Mouse (Mus musculus): ENCODE data around the gene Mgat4a. TPM values are rescaled to one million over a fixed set of nuclear protein-coding genes. Genes with fewer than 3 reads are reported as not detected.

Mgat4a gene
- polyA plus RNA-seq, 1 experiment from 2014 or later = 8.9 TPM

GRCm38 (mm10) chr1:37480731-37481130, 60.1 kb downstream of the Mgat4a start:
- H3K27ac ChIP-seq (replicated peaks; ENCODE audit: low read depth, low read length) = no peak overlapping the region
- no peaks in the 10 kb centered on the region for H3K27me3 ChIP-seq (replicated peaks; ENCODE audit: control insufficient read depth, insufficient read depth, low read length)
- DNase-seq (ENCODE audit: low spot score) (no peak), ATAC-seq (ENCODE audit: low read depth) (no peak)
- no peak overlapping the region for H3K4me2 ChIP-seq (ENCODE audit: low read depth, low read length)
- H3K9ac ChIP-seq (ENCODE audit: low read depth, low read length) = no peak overlapping the region
- H3K36me3 ChIP-seq (ENCODE audit: control insufficient read depth, insufficient read depth, low read length) = no peaks in the 10 kb centered on the region
- 85% methylated on average over 6 of the region's 6 CpGs for WGBS
- no peaks in the 10 kb centered on the region for H3K9me3 ChIP-seq (ENCODE audit: control insufficient read depth, low read length)
- no peak overlapping the region for H3K4me3 ChIP-seq (ENCODE audit: low read depth, low read length)
- no peaks in the 10 kb centered on the region for H3K4me1 ChIP-seq (ENCODE audit: control insufficient read depth, insufficient read depth, low read length)

- H3K4me2 ChIP-seq (ENCODE audit: low read depth, low read length) = no peak overlapping the region
- ATAC-seq (ENCODE audit: low read depth) = no peak
- WGBS = 75% methylated on average over 8 of the region's 8 CpGs
Measured at GRCm38 (mm10) chr1:37479759-37480158, 61.1 kb downstream of the Mgat4a start.

GRCm38 (mm10) chr1:37479074-37479473, 61.7 kb downstream of the Mgat4a start:
- no peaks in the 10 kb centered on the region for H3K4me1 ChIP-seq (ENCODE audit: control insufficient read depth, insufficient read depth, low read length)
- ATAC-seq (ENCODE audit: low read depth) = no peak
- no peaks in the 10 kb centered on the region for H3K9me3 ChIP-seq (ENCODE audit: control insufficient read depth, low read length)
- 78% methylated on average over 9 of the region's 9 CpGs for WGBS
- no peaks in the 10 kb centered on the region for H3K27me3 ChIP-seq (replicated peaks; ENCODE audit: control insufficient read depth, insufficient read depth, low read length)
- no peak overlapping the region for H3K27ac ChIP-seq (replicated peaks; ENCODE audit: low read depth, low read length)
- H3K4me3 ChIP-seq (ENCODE audit: low read depth, low read length) = no peak overlapping the region
- no peak overlapping the region for H3K4me2 ChIP-seq (ENCODE audit: low read depth, low read length)
- no peaks in the 10 kb centered on the region for H3K36me3 ChIP-seq (ENCODE audit: control insufficient read depth, insufficient read depth, low read length)
- no peak for DNase-seq (ENCODE audit: low spot score)
- no peak overlapping the region for H3K9ac ChIP-seq (ENCODE audit: low read depth, low read length)

More at GRCm38 (mm10) chr1:37479759-37480158, 61.1 kb downstream of the Mgat4a start:
- H3K27ac ChIP-seq (replicated peaks; ENCODE audit: low read depth, low read length) = no peak overlapping the region
- H3K4me1 ChIP-seq (ENCODE audit: control insufficient read depth, insufficient read depth, low read length) = no peaks in the 10 kb centered on the region
- no peaks in the 10 kb centered on the region for H3K9me3 ChIP-seq (ENCODE audit: control insufficient read depth, low read length)
- H3K4me3 ChIP-seq (ENCODE audit: low read depth, low read length) = no peak overlapping the region
- no peak overlapping the region for H3K9ac ChIP-seq (ENCODE audit: low read depth, low read length)
- no peaks in the 10 kb centered on the region for H3K27me3 ChIP-seq (replicated peaks; ENCODE audit: control insufficient read depth, insufficient read depth, low read length)
- no peak for DNase-seq (ENCODE audit: low spot score)
- no peaks in the 10 kb centered on the region for H3K36me3 ChIP-seq (ENCODE audit: control insufficient read depth, insufficient read depth, low read length)

- Histone ChIP-seq H3K9ac (ENCODE audit: low read depth, low read length) (0 out of 2 replicates have a peak overlapping the region, but pooled peaks have one; percentile 25), H3K9me3 (ENCODE audit: control insufficient read depth, low read length) (no peaks in the 10 kb centered on the region), H3K36me3 (ENCODE audit: control insufficient read depth, insufficient read depth, low read length) (no peaks in the 10 kb centered on the region), H3K4me2 (ENCODE audit: low read depth, low read length) (no peak overlapping the region), H3K4me1 (ENCODE audit: control insufficient read depth, insufficient read depth, low read length) (no peaks in the 10 kb centered on the region), H3K27ac (replicated peaks; ENCODE audit: low read depth, low read length) (no peak overlapping the region), H3K4me3 (ENCODE audit: low read depth, low read length) (no peak overlapping the region), H3K27me3 (replicated peaks; ENCODE audit: control insufficient read depth, insufficient read depth, low read length) (no peaks in the 10 kb centered on the region)
- ATAC-seq (ENCODE audit: low read depth) (no peak), DNase-seq (ENCODE audit: low spot score) (no peak)
- 69% methylated on average over 7 of the region's 7 CpGs for WGBS
Measured at GRCm38 (mm10) chr1:37478416-37478815, 62.4 kb downstream of the Mgat4a start.

GRCm38 (mm10) chr1:37477928-37478327, 62.9 kb downstream of the Mgat4a start:
- H3K4me3 ChIP-seq (ENCODE audit: low read depth, low read length) = no peak overlapping the region
- no peaks in the 10 kb centered on the region for H3K4me1 ChIP-seq (ENCODE audit: control insufficient read depth, insufficient read depth, low read length)
- no peak overlapping the region for H3K27ac ChIP-seq (replicated peaks; ENCODE audit: low read depth, low read length)
- WGBS = 64% methylated on average over 5 of the region's 5 CpGs
- no peaks in the 10 kb centered on the region for H3K36me3 ChIP-seq (ENCODE audit: control insufficient read depth, insufficient read depth, low read length)
- no peak overlapping the region for H3K4me2 ChIP-seq (ENCODE audit: low read depth, low read length)
- H3K27me3 ChIP-seq (replicated peaks; ENCODE audit: control insufficient read depth, insufficient read depth, low read length) = no peaks in the 10 kb centered on the region
- H3K9me3 ChIP-seq (ENCODE audit: control insufficient read depth, low read length) = no peaks in the 10 kb centered on the region
- H3K9ac ChIP-seq (ENCODE audit: low read depth, low read length) = 0 out of 2 replicates have a peak overlapping the region, but pooled peaks have one; percentile 25
- no peak for DNase-seq (ENCODE audit: low spot score)
- ATAC-seq (ENCODE audit: low read depth) = no peak

GRCm38 (mm10) chr1:37477250-37477649, 63.6 kb downstream of the Mgat4a start:
- no peak overlapping the region for H3K4me2 ChIP-seq (ENCODE audit: low read depth, low read length)

GRCm38 (mm10) chr1:37475312-37475711, 65.5 kb downstream of the Mgat4a start:
- 85% methylated on average over 3 of the region's 3 CpGs for WGBS
- no peak overlapping the region for H3K4me2 ChIP-seq (ENCODE audit: low read depth, low read length)
- no peak overlapping the region for H3K9ac ChIP-seq (ENCODE audit: low read depth, low read length)
- H3K36me3 ChIP-seq (ENCODE audit: control insufficient read depth, insufficient read depth, low read length) = no peaks in the 10 kb centered on the region
- H3K27ac ChIP-seq (replicated peaks; ENCODE audit: low read depth, low read length) = no peak overlapping the region
- H3K4me1 ChIP-seq (ENCODE audit: control insufficient read depth, insufficient read depth, low read length) = no peaks in the 10 kb centered on the region
- H3K4me3 ChIP-seq (ENCODE audit: low read depth, low read length) = no peak overlapping the region
- DNase-seq (ENCODE audit: low spot score) = no peak
- ATAC-seq (ENCODE audit: low read depth) = no peak
- H3K9me3 ChIP-seq (ENCODE audit: control insufficient read depth, low read length) = no peaks in the 10 kb centered on the region
- no peaks in the 10 kb centered on the region for H3K27me3 ChIP-seq (replicated peaks; ENCODE audit: control insufficient read depth, insufficient read depth, low read length)

More at GRCm38 (mm10) chr1:37477250-37477649, 63.6 kb downstream of the Mgat4a start:
- ATAC-seq (ENCODE audit: low read depth) (no peak), DNase-seq (ENCODE audit: low spot score) (no peak)
- H3K27ac ChIP-seq (replicated peaks; ENCODE audit: low read depth, low read length) = no peak overlapping the region
- H3K9me3 ChIP-seq (ENCODE audit: control insufficient read depth, low read length) = no peaks in the 10 kb centered on the region
- WGBS = 84% methylated on average over 5 of the region's 5 CpGs
- no peak overlapping the region for H3K4me3 ChIP-seq (ENCODE audit: low read depth, low read length)
- H3K36me3 ChIP-seq (ENCODE audit: control insufficient read depth, insufficient read depth, low read length) = no peaks in the 10 kb centered on the region
- H3K27me3 ChIP-seq (replicated peaks; ENCODE audit: control insufficient read depth, insufficient read depth, low read length) = no peaks in the 10 kb centered on the region
- H3K4me1 ChIP-seq (ENCODE audit: control insufficient read depth, insufficient read depth, low read length) = no peaks in the 10 kb centered on the region
- H3K9ac ChIP-seq (ENCODE audit: low read depth, low read length) = no peak overlapping the region

GRCm38 (mm10) chr1:37474634-37475190, 66.1 kb downstream of the Mgat4a start:
- Histone ChIP-seq H3K4me2 (ENCODE audit: low read depth, low read length) (no peak overlapping the region), H3K4me3 (ENCODE audit: low read depth, low read length) (no peak overlapping the region), H3K9me3 (ENCODE audit: control insufficient read depth, low read length) (no peaks in the 10 kb centered on the region), H3K36me3 (ENCODE audit: control insufficient read depth, insufficient read depth, low read length) (no peaks in the 10 kb centered on the region), H3K4me1 (ENCODE audit: control insufficient read depth, insufficient read depth, low read length) (no peaks in the 10 kb centered on the region), H3K27me3 (replicated peaks; ENCODE audit: control insufficient read depth, insufficient read depth, low read length) (no peaks in the 10 kb centered on the region), H3K9ac (ENCODE audit: low read depth, low read length) (no peak overlapping the region), H3K27ac (replicated peaks; ENCODE audit: low read depth, low read length) (no peak overlapping the region)
- DNase-seq (ENCODE audit: low spot score) (no peak), ATAC-seq (ENCODE audit: low read depth) (no peak)
- WGBS = 89% methylated on average over 6 of the region's 6 CpGs

- H3K27me3 ChIP-seq (replicated peaks; ENCODE audit: control insufficient read depth, insufficient read depth, low read length) = no peaks in the 10 kb centered on the region
- H3K9ac ChIP-seq (ENCODE audit: low read depth, low read length) = no peak overlapping the region
- H3K4me3 ChIP-seq (ENCODE audit: low read depth, low read length) = no peak overlapping the region
- no peaks in the 10 kb centered on the region for H3K36me3 ChIP-seq (ENCODE audit: control insufficient read depth, insufficient read depth, low read length)
- DNase-seq (ENCODE audit: low spot score) (no peak), ATAC-seq (ENCODE audit: low read depth) (no peak)
- H3K27ac ChIP-seq (replicated peaks; ENCODE audit: low read depth, low read length) = no peak overlapping the region; the same call in 1 of the 2 replicates
- 73% methylated on average over 8 of the region's 8 CpGs for WGBS
- no peak overlapping the region for H3K4me2 ChIP-seq (ENCODE audit: low read depth, low read length)
- H3K9me3 ChIP-seq (ENCODE audit: control insufficient read depth, low read length) = no peaks in the 10 kb centered on the region
- H3K4me1 ChIP-seq (ENCODE audit: control insufficient read depth, insufficient read depth, low read length) = no peaks in the 10 kb centered on the region
Measured at GRCm38 (mm10) chr1:37474046-37474445, 66.8 kb downstream of the Mgat4a start.

Data from embryonic facial prominence, embryonic 14.5 days (tissue).